Mouse (Mus musculus) bone marrow macrophage, adult 2 months (primary cell): ENCODE data around the gene Chrm1.

ENCODE experiments used
- CTCF ChIP-seq: IDR thresholded peaks from 2 replicates; pipeline ENCODE4 v1.5.1; 2012; ENCODE audit warnings: low read depth, mild to moderate bottlenecking, low read length, moderate library complexity
- POLR2A ChIP-seq: IDR thresholded peaks from 2 replicates; pipeline ENCODE4 v1.6.1; 2012; ENCODE audit warnings: mild to moderate bottlenecking, low read depth, low read length, borderline replicate concordance

DNA sequence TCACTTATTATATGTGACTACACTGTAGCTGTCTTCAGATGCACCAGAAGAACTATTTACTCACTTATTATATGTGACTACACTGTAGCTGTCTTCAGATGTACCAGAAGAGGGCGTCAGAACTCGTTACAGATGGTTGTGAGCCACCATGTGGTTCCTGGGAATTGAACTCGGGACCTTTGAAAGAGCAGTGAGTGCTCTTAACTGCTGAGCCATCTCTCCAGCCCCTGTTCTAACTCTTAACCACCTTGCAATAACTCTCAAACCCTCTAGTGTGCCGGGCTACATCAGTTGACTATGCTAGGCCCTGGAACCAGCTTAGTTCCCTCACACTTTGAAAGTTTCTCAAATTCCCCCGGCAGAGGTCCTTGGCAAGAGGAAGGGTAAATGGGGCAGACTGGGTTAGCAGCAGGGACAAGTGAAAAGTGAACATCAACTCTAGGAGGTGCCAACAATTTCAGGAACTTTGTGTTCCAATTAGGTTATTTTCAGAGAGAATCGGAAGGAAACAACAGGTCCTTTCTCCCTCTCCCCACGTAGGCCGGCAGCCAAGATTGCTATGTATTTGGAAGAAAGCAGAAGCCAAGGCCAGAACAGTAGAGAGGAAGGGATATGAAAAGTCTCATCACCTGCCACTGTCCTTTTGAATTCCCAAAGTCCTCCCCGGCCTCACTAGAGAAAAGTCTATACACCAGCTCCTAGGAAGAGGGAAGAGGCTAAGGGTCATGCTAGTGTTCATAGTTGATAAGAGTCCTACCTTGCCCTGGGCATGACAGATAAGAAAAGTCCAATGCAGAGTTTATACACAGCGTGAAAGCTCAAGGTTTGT, 51.3 kb downstream of the Chrm1 start:
- TF ChIP-seq CTCF (0 out of 2 replicates have a peak, but pooled peaks have one; percentile 5), POLR2A (no peak)
